Mouse (Mus musculus) kidney, adult 2 months (tissue): ENCODE data around the gene Gm17428. TPM values are rescaled to one million over a fixed set of nuclear protein-coding genes. Genes with fewer than 3 reads are reported as not detected.

ENCODE experiments used
- DNase-seq: peaks from one replicate; pipeline ENCODE4 v3.0.0; 2021
- H3K27ac ChIP-seq: fragments of 200-500 bp; 2 replicates; pipeline ENCODE4 v1.5.1; 2012; ENCODE audit warnings: low read depth, low read length, control low read depth, inconsistent platforms; ENCODE audit not compliant: insufficient read depth
- H3K27me3 ChIP-seq: fragments of 200-500 bp; replicated peaks from 2 replicates; pipeline ENCODE4 v1.6.1; 2012; ENCODE audit warnings: mild to moderate bottlenecking, moderate library complexity, low read length, inconsistent platforms; ENCODE audit not compliant: control insufficient read depth, insufficient read depth
- H3K36me3 ChIP-seq: fragments of 200-500 bp; 2 replicates; pipeline ENCODE4 v1.6.1; 2012; ENCODE audit warnings: mild to moderate bottlenecking, moderate library complexity, low read length, inconsistent platforms; ENCODE audit not compliant: control insufficient read depth, insufficient read depth
- H3K4me1 ChIP-seq: fragments of 200-500 bp; 2 replicates; pipeline ENCODE4 v1.6.1; 2011; ENCODE audit warnings: low read length; ENCODE audit not compliant: control insufficient read depth, insufficient read depth
- H3K4me3 ChIP-seq: fragments of 200-500 bp; 2 replicates; pipeline ENCODE4 v1.5.1; 2011; ENCODE audit warnings: mild to moderate bottlenecking, low read depth, low read length, control low read depth; ENCODE audit not compliant: insufficient read depth
- CTCF ChIP-seq: fragments of 200-500 bp; conservative IDR thresholded peaks from 2 replicates; pipeline ENCODE4 v1.5.1; 2011; ENCODE audit warnings: low read depth, mild to moderate bottlenecking, control low read depth, low read length, moderate library complexity, mixed read lengths; ENCODE audit not compliant: insufficient read depth, insufficient read length
- POLR2A ChIP-seq: fragments of 200-500 bp; IDR thresholded peaks from one replicate; pipeline ENCODE4 v1.6.1; 2011; ENCODE audit warnings: low read depth, low read length, control low read depth
- WGBS: fragments of 180-500 bp; shearing (Covaris S2); methylation state at CpG from one replicate; pipeline ENCODE4 v1.1.7; 2018; 5-methylcytosine and 5-hydroxymethylcytosine counted together
- polyA plus RNA-seq: library from polyadenylated mRNA; depleted of rRNA; stranded (reverse); fragments of >200 nt; gene quantifications from 2 replicates; pipeline ENCODE4 v1.2.3, GENCODE M21; 2012

Gm17428 gene
- polyA plus RNA-seq, 1 experiment = not detected

GRCm38 (mm10) chr14:55014591-55014990 lies 37.9 kb downstream of the Gm17428 start:
- Histone ChIP-seq H3K36me3 (no peaks in the 10 kb centered on the region), H3K4me3 (peak overlapping the region; percentile 64), H3K4me1 (peaks cover 3% of the 10 kb centered on the region; the same call in 1 of the 2 replicates), H3K27me3 (no peaks in the 10 kb centered on the region), H3K27ac (peak overlapping the region; percentile 90)
- under 1% methylated on average over 27 of the region's 27 CpGs for WGBS
- DNase-seq = no peak
- TF ChIP-seq POLR2A = no peak
- TF ChIP-seq CTCF = no peak

- TF ChIP-seq CTCF (peak; percentile 84), POLR2A (peak; percentile 69)
- 1% methylated on average over 36 of the region's 36 CpGs for WGBS
Observed at GRCm38 (mm10) chr14:55014991-55015766, 38.4 kb downstream of the Gm17428 start, which contains the start of gene Ngdn. Gene Ngdn, plus strand, starts transcription at chr14:55015454.

GRCm38 (mm10) chr14:55015767-55016111 lies 39.0 kb downstream of the Gm17428 start:
- Histone ChIP-seq H3K27me3 (no peaks in the 10 kb centered on the region), H3K4me1 (peaks cover 3% of the 10 kb centered on the region; the same call in 1 of the 2 replicates), H3K4me3 (peak overlapping the region; percentile 76), H3K36me3 (no peaks in the 10 kb centered on the region), H3K27ac (peak overlapping the region; percentile 61; the same call in 1 of the 2 replicates)
- under 1% methylated on average over 17 of the region's 17 CpGs for WGBS
- DNase-seq = no peak
- TF ChIP-seq CTCF (no peak), POLR2A (no peak)

More at GRCm38 (mm10) chr14:55014991-55015766, 38.4 kb downstream of the Gm17428 start, which contains the start of gene Ngdn:
- Histone ChIP-seq H3K4me3 (peak within 1 kb of the TSS; percentile 76), H3K27ac (peak within 1 kb of the TSS; percentile 90), H3K36me3 (no peaks in the 10 kb centered on the region), H3K4me1 (peaks cover 3% of the 10 kb centered on the region; the same call in 1 of the 2 replicates), H3K27me3 (no peaks in the 10 kb centered on the region)
- peak; percentile 100 for DNase-seq

GRCm38 (mm10) chr14:55016876-55017275 lies 40.1 kb downstream of the Gm17428 start:
- H3K4me1 ChIP-seq = peaks cover 3% of the 10 kb centered on the region; the same call in 1 of the 2 replicates
- 90% methylated on average over 16 of the region's 16 CpGs for WGBS
- no peak overlapping the region for H3K27ac ChIP-seq
- TF ChIP-seq POLR2A = no peak
- TF ChIP-seq CTCF = no peak
- no peak for DNase-seq
- H3K27me3 ChIP-seq = no peaks in the 10 kb centered on the region
- peaks cover 4% of the 10 kb centered on the region for H3K36me3 ChIP-seq
- no peak overlapping the region for H3K4me3 ChIP-seq

GRCm38 (mm10) chr14:55020394-55020793 lies 43.7 kb downstream of the Gm17428 start:
- TF ChIP-seq POLR2A (no peak), CTCF (no peak)
- peaks cover 8% of the 10 kb centered on the region for H3K36me3 ChIP-seq
- no peaks in the 10 kb centered on the region for H3K4me1 ChIP-seq
- H3K27ac ChIP-seq = no peak overlapping the region
- no peak overlapping the region for H3K4me3 ChIP-seq
- no peaks in the 10 kb centered on the region for H3K27me3 ChIP-seq
- DNase-seq = no peak
- WGBS = 86% methylated on average over 9 of the region's 9 CpGs

GRCm38 (mm10) chr14:55023011-55023410 lies 46.3 kb downstream of the Gm17428 start:
- TF ChIP-seq POLR2A (no peak), CTCF (no peak)
- Histone ChIP-seq H3K36me3 (peaks cover 8% of the 10 kb centered on the region), H3K27ac (no peak overlapping the region), H3K27me3 (no peaks in the 10 kb centered on the region), H3K4me1 (no peaks in the 10 kb centered on the region), H3K4me3 (no peak overlapping the region)
- WGBS = 91% methylated on average over 15 of the region's 15 CpGs
- DNase-seq = no peak

GRCm38 (mm10) chr14:55024236-55024635 lies 47.5 kb downstream of the Gm17428 start:
- H3K4me1 ChIP-seq = no peaks in the 10 kb centered on the region
- peaks cover 8% of the 10 kb centered on the region for H3K36me3 ChIP-seq
- H3K27me3 ChIP-seq = no peaks in the 10 kb centered on the region
- no peak overlapping the region for H3K27ac ChIP-seq
- no peak overlapping the region for H3K4me3 ChIP-seq
- peak; percentile 67 for DNase-seq
- no peak for TF ChIP-seq POLR2A
- TF ChIP-seq CTCF = peak; percentile 77
- 55% methylated on average over 7 of the region's 7 CpGs for WGBS
